Mouse (Mus musculus): ENCODE results near the gene Rev3l.

DNA sequence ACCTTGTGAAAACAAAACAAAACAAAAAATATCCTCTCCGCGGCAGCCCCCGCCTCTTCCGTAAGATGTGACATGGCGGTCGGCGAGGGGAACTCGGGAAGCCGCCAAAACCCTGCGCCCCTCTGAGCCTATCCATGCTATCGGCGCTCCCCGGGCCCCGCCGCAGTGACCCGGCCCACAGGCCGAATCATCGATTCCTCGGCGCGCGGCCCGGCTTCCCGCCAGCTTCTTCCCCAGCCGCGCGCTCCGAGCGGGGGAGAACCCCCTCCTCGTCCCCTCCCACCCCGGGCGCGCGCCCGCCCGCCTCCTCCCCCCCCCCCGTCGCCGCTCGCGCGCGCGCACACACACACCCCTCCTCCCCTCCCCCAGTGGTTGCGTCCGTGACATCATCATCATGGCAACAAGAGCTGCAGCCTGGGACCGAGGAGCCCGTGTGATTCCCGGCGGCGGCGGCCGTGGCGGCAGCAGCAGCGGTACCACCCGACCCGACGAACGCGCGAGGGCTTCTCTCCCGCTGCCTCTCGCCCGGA, at the start of gene Rev3l:
- no peak for TF ChIP-seq POLR2A (IDR thresholded peaks at IDR 0.05; ENCODE audit: extremely low read depth, insufficient read depth, low read length)
- no peak for TF ChIP-seq CTCF (IDR thresholded peaks at IDR 0.05; ENCODE audit: low read depth, low read length)
